Mouse (Mus musculus): ENCODE data around the gene Tnik. TPM values are rescaled to one million over a fixed set of nuclear protein-coding genes. Genes with fewer than 3 reads are reported as not detected.

Gene Tnik
- total RNA-seq, 4 experiments from 2014 or later: 186 to 199 (median 198) TPM

GRCm38 (mm10) chr3:28345961-28346360 is 82.9 kb downstream of the Tnik start:
- DNase-seq (ENCODE audit: low spot score in 2 of 2): no peak

- no peak for DNase-seq (ENCODE audit: low spot score in 2 of 2)
These were observed 83.5 kb downstream of the Tnik start for GRCm38 (mm10) chr3:28346476-28346875.

DNA sequence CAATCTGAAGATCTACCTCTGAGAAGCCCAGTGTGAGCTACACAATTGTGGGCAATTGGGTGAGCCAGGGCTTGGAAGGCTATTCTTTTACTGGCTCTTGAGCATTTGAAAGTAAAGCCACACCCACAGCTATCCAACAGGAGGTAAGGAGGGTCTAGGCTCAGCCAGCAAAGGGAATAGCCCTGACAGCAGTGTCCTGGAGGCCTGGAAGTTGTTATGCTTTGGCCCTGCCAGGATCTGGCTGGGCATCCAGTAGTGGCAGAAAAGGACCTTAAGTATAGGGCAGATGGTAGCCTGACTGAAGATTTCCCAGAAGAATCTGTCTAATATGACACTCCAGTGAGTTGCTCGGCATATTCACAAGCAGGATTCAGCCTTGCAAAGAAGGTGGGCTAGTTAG is 85.7 kb downstream of the Tnik start:
- no peak for DNase-seq (ENCODE audit: low spot score in 2 of 2)

GRCm38 (mm10) chr3:28350147-28350801 is 87.3 kb downstream of the Tnik start:
- DNase-seq (ENCODE audit: low spot score in 2 of 2): no peak

GRCm38 (mm10) chr3:28358391-28358790 is 95.4 kb downstream of the Tnik start:
- DNase-seq (ENCODE audit: low spot score in 2 of 2): no peak

GRCm38 (mm10) chr3:28359138-28359537 is 96.1 kb downstream of the Tnik start:
- DNase-seq (ENCODE audit: low spot score in 2 of 2): no peak

DNA sequence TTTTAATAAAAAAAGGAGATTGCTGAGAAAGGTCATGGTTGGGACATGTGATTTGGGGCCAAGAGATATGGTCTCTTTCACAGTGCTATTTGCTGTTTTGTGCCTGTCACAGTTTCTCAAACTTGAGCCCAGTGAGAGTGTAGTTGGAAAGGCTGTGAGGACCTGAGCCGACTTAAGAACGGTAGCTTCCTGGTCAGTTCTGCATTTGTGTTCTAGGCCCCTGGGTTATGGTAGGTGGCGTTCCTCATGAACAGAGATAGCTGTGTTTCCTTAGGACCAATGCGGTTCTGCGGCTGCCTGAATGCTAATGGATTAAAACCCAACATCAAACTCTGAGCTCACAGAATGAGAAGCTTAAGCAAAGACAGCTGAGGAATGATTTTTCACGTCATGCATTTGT is 98.0 kb downstream of the Tnik start:
- DNase-seq (ENCODE audit: low spot score in 2 of 2): no peak

DNA sequence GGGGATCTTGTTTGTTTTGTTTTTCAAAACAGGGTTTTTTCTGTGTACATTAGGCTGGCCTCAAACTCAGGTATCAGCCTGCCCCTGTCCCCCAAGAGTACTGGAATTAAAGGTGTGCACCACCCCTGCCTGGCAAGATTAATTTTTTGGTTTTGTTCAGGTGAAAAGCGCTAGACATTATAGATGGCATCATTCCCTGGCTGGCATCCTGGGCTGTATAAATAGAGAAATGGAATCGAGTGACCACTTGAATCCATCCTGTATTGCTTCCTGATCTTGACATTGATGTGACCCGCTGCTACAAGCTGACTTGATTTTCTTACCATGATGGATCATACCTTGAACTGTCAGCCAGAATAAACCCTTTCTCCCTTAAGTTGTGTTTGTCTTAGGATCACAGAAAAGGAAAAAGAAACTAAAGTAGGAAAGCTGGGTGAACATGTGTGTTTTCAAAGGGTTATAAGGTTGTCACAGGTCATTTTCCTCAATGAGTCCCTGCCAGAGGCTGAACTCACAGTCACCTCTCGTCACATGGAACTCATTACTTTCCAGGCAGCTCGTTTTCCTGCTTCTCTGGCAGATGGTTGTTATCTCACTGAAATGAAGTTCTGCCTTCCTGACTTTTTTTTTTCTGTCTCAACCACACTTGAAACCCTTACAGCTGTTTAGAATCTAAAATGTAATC is 100.6 kb downstream of the Tnik start:
- no peak for DNase-seq (ENCODE audit: low spot score in 2 of 2)

GRCm38 (mm10) chr3:28368746-28369145 is 105.7 kb downstream of the Tnik start:
- DNase-seq (ENCODE audit: low spot score in 2 of 2): no peak

DNA sequence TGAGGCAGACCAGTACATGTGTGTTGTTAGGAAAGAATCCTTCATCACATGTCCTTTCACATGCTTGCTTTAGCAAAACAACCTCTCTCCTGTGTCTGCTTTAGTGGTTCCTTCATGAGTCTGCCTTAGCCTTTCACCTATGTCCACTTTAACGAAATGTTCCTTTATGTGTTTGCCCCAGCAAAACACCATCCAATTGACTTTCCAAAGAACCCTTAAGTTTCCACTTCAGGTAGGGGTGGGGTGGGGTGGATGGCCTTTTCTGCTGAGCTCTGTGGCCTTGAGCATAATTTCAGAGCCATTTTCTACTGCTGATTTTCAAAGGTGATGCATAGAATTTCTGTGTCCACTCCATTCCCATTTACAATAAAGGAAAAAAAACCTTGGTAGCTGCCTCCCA is 106.3 kb downstream of the Tnik start:
- no peak for DNase-seq (ENCODE audit: low spot score in 2 of 2)

DNA sequence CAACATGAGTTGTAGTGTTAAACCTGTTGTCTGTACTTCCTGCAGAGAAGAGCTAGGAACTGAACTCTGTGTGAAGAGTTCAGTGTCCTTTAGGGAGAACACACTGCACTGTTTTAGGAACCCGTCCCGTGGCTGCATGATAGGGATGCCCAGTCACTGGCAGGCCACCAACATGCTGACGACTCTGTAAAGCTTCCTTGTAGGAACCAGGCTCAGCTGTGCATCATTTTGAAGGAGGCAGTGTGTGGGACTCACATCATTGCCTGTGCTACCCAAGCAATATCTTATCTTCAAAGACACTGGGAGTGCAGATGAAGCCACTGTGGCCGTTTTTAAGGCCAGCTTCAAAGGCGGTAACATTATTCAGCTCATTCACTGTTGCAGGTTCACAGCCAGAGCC is 106.7 kb downstream of the Tnik start:
- no peak for DNase-seq (ENCODE audit: low spot score in 2 of 2)

- DNase-seq (ENCODE audit: low spot score in 2 of 2): no peak
These were observed 108.6 kb downstream of the Tnik start for GRCm38 (mm10) chr3:28371583-28371982.

GRCm38 (mm10) chr3:28372459-28372858 is 109.4 kb downstream of the Tnik start:
- no peak for DNase-seq (ENCODE audit: low spot score in 2 of 2)

DNA sequence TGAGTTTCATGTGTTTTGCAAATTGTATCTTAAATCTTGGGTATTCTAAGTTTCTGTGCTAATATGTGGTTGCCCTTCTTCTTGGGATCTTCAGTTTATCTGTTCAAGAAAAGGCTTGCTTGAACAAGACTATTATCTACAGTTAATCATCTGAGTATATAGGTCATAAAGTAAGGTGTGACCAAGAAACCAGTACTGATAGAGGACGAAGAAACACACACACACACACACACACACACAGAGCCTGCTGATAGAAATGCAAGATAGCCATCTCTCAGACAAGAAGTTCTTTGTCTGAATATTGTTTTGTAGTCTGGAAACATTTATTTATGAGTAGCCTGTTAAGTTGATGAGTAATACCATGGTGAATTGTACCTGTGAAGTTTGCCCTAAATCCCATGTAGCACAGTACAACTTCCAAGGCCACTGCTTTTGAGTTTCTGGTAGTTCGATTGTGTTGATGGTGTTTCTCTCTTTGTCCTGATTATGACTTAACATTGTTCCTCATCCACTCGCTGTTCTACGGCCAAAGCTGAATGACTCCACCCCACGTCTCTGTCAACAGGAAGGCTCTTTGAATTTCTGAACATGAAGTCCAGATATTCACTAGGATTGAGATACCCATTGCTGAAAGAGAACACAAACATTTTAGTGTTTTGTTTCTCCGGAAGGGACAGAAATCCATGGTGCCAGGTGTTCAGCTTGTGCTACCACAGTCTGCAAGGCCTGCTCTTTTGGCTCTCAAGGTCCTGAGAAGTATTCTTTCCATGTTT is 111.9 kb downstream of the Tnik start:
- DNase-seq (ENCODE audit: low spot score in 2 of 2): no peak

DNA sequence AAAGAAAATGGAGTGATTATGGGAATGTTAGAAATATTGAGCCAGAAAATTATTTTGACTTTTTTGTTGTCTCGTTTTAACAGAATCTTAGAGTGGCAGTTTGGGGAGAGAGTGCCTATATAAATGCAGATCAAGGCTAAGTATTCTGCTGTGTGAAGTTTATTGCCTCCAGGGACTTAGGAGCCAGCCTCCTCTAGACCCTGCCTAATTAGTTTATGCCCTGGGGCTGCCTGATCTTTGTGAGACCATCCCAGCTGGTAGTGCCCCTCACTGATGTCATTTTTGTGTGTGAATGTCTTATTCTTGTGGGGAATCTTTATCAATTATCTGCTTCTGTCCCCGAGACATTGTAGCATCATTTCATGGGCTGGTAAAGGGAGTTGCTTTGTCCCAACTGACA is 117.2 kb downstream of the Tnik start:
- no peak for DNase-seq (ENCODE audit: low spot score in 2 of 2)

DNA sequence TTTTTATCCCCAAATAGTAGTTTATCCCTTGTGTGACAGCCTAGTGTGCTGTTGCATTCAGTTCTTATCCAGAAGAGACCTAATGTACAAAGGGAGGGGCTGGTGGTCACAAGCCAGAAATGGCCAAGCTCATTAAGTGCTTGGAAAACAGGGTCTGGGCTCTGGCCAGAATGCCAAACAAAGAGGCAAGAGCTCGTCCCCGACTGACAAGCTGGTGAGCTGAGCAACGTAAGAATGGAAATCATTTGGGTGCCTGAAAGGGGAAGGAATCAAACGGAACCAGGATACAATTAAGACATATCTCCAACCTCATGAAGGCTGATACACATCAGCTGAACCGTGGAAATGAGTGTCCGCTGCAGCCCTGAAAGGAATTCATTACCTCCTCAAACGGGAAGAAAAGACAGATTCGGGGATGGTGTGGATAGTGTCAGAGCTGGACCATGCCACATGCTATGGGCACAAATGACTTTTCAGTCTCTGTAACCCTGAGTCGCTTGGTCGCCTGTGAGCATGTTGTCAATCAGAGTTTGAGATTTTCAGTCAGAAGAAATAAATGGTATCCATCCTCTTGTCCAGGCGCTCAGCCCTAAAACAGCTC is 120.6 kb downstream of the Tnik start:
- no peak for DNase-seq (ENCODE audit: low spot score in 2 of 2)

DNA sequence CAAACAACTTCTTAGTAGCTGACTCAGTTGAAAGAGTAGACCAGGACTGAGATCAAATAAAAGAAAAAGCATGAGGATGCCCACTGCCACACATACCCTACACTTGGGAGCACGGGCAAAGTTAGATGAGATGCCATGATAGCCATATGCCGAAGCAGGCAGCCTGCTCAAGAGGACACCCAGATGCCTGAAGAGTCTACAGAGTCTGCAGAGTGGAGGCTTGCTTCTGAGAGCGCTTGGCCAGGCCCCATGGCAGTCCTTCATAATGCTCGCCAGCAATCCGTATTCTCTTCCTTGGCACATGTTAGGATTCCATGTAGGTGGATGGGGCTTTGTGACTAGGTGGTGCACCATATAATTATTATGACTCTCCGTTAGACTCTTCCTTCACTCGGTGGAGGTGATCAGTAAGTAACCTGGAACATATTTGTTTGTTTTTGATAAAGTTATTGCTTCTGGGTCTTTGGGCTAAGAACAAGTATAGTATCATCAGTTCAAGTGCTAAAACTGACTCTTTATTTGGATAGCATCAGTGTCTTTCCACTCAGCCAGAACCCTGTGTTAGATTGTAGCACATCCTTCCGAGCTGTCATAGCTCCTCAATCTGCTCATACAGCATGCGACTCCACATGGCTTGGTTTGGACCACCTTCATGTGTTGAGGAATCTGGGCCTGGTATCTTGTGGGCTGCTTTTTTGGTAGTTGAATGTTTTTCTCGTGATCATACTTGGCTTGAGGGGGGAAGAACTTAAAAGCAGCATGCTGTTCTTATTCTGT is 122.4 kb downstream of the Tnik start:
- no peak for DNase-seq (ENCODE audit: low spot score in 2 of 2)

DNA sequence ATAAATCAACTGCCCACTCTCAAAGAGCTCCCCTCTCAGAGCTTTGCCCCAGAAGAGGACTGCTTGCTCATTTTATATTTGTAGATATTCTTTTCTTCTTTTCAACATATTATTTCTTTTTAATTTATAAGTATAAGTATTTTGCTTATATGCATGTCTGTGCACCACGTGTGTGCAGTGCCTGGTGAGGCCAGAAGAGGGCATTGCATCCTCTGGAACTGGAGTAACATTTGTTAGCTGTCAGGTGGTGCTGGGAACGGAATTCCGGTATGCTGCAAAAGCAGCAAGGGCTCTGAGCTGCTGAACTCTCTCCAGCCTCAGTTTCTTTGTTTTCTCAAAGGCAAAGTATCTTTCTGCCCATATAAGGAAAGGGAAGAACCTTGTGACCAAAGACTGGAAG is 125.5 kb downstream of the Tnik start:
- DNase-seq (ENCODE audit: low spot score in 2 of 2): no peak

DNA sequence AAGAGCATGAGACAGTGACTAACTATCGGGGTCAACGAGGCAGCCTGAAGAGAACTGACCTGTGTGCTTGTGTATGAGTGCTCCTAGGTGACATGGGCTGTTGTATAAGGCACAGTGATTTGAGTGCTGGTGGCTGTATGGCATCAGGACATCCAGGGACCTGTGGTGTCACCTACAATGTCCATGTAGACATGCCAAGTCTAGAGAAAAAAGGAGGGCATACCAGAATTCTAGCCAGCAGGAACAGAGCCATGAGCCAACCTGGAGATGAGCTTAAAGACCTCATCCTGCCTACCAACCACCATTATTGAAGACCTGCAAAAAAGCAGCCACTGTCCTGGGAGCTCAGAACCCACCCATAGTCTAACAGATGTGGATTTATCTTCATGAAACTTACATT is 127.2 kb downstream of the Tnik start:
- no peak for DNase-seq (ENCODE audit: low spot score in 2 of 2)

DNA sequence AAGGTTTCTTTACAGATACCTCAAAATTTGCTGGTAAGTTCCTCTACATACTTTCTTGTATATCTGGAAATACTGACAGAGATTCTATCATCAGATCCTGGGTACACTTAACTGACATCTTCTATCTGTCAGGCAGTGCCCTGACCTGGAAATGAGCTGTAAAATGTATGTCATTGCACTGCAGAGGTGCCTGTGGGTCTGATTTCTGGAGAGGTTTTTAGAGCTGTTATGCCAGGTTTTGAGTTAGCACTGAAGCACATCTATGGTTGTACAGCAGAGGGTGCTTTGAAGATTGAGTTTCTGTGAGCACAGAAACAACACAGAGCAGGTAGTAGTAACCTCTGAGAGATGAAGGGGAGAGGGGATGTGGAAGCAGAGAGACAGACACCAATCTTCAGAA is 129.5 kb downstream of the Tnik start:
- DNase-seq (ENCODE audit: low spot score in 2 of 2): no peak

DNA sequence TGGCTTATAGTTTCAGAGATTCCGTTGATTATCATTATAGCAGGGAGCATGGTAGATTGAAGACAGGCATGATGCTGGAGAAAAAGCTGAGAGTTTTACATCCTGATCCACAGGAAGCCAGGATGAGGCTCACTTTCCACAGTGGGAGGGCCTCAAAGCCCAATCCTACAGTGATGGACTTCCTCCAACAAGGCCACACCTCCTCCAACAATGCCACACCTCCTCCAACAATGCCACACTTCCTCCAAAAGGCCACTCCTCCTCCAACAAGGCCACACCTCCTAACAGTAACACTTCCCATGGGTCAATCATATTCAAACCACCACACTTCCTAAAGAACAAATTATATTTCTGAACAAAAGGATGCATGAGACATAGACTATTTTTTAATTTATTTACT is 135.8 kb downstream of the Tnik start:
- DNase-seq (ENCODE audit: low spot score in 2 of 2): no peak
